In the genomic region with DNA sequence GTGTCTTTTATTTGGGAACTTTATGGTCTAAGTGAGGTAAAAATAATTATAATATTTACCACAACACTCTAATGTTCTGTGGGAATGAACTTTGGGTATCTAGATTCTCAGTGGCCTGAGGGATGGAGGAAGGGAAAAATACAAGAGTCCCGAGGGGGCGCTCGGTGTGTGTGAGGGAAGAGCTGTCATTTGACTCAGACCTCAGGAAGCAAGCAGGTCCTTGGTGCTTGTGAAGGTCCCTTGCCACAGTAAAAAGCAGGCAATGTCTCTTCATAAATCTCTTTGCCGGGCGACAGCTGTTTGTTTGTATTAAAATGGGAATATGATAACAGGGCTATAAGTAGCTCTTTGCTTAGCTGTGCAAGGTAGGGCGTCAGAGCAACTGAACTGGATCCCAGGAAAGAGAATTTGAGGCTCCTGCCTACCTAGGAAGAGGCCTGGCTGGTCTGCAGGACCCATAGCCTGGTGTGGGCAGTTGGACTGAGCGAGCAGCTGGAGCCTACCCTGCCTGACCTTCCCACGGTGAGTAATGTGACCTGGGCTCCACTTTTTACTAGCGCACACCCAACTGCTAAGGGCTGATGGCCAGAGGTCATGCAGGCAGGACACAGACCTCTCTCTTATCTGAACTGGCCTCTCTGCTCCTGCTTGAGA, we compare ENCODE assay signal across 14 mouse cellular contexts. TPM values are rescaled to one million over a fixed set of nuclear protein-coding genes. Genes with fewer than 3 reads are reported as not detected.
DNase-seq lines count a peak whose midpoint lies in the region; ATAC-seq and TF ChIP-seq lines count a peak whose summit lies in the region.
"Had no signal": no experiment of that assay in that cellular context is flagged by ENCODE, and none has a peak within 500 bp of the region (broad histone marks: within the 10 kb centered on the region; RNA-seq: fewer than 3 reads in every experiment).

No protein-coding gene starts in this region.

- no peaks in the 10 kb centered on the region for H3K4me1 ChIP-seq in liver, embryonic 16.5 days (ENCODE audit: control insufficient read depth, low read depth, low read length)
- H3K4me1 ChIP-seq: embryonic facial prominence, embryonic 13.5 days had no signal

- H3K9me3 ChIP-seq in liver, embryonic 16.5 days (replicated peaks; ENCODE audit: control insufficient read depth, low read length), result no peaks in the 10 kb centered on the region
- H3K9me3 ChIP-seq: embryonic facial prominence, embryonic 13.5 days; forebrain, embryonic 15.5 days; midbrain, embryonic 12.5 days had no signal

- H3K27ac ChIP-seq in gastrocnemius, adult 2 months, result peak overlapping the region; percentile 92
- H3K27ac ChIP-seq in liver, embryonic 16.5 days (ENCODE audit: low read length), result no peak overlapping the region; the same call in 1 of the 2 replicates
- no peak overlapping the region for H3K27ac ChIP-seq in left cerebral cortex, adult 2 months
- H3K27ac ChIP-seq: embryonic facial prominence, embryonic 13.5 days; forebrain, embryonic 15.5 days; midbrain, embryonic 12.5 days had no signal

- ATAC-seq in liver, embryonic 16.5 days (ENCODE audit: low read depth), result peak; percentile 84
- ATAC-seq: forebrain, embryonic 15.5 days had no signal

- H3K9ac ChIP-seq in liver, embryonic 16.5 days (ENCODE audit: low read depth, low read length), result no peak overlapping the region
- H3K9ac ChIP-seq: embryonic facial prominence, embryonic 13.5 days; forebrain, embryonic 15.5 days; lung, embryonic 14.5 days; midbrain, embryonic 12.5 days had no signal

- H3K36me3 ChIP-seq in liver, embryonic 16.5 days (ENCODE audit: control insufficient read depth, insufficient read depth), result no peaks in the 10 kb centered on the region
- H3K36me3 ChIP-seq: embryonic facial prominence, embryonic 13.5 days; forebrain, embryonic 15.5 days; midbrain, embryonic 12.5 days had no signal

- no peak for TF ChIP-seq CTCF in gastrocnemius, adult 2 months (IDR thresholded peaks at IDR 0.05)
- no peak for TF ChIP-seq CTCF in left cerebral cortex, adult 2 months (IDR thresholded peaks at IDR 0.05)

- H3K27me3 ChIP-seq in liver, embryonic 16.5 days (ENCODE audit: control insufficient read depth, insufficient read depth, low read depth, low read length), result no peaks in the 10 kb centered on the region
- H3K27me3 ChIP-seq: embryonic facial prominence, embryonic 13.5 days; forebrain, embryonic 15.5 days; midbrain, embryonic 12.5 days had no signal

- peak overlapping the region; percentile 36 for H3K4me3 ChIP-seq in gastrocnemius, adult 2 months
- no peak overlapping the region for H3K4me3 ChIP-seq in liver, embryonic 16.5 days (ENCODE audit: low read depth, low read length)
- no peak overlapping the region for H3K4me3 ChIP-seq in left cerebral cortex, adult 2 months
- H3K4me3 ChIP-seq: embryonic facial prominence, embryonic 13.5 days; forebrain, embryonic 15.5 days; midbrain, embryonic 12.5 days had no signal

- peak; percentile 81 for DNase-seq in gastrocnemius, adult 2 months
- no peak for DNase-seq in gastrocnemius, postnatal 10 days
- DNase-seq in adrenal gland, postnatal 36 days, result peak; percentile 59 to 69
- peak; percentile 25 for DNase-seq in heart, postnatal 4 days
- DNase-seq in cerebellum, postnatal 4 days (ENCODE audit: low spot score in 2 of 2), result no peak
- DNase-seq in left cerebral cortex, adult 2 months (ENCODE audit: extremely low spot score in 1 of 2, low spot score in 2 of 2), result no peak
- DNase-seq in cerebellum, postnatal 10 days, result no peak
- DNase-seq: cerebellum, adult 9-11 months; lung, embryonic 14.5 days; thymus, postnatal 25 days had no signal

- intact Hi-C loops in gastrocnemius, adult 2 months (cut with DNase I), result loop anchor here (2.0 kb wide), 1 partner anchor 16 kb away; no protein-coding TSS in a partner anchor
- intact Hi-C loops in left cerebral cortex, adult 2 months (cut with DNase I), result no loop called here

- 57% methylated on average over 9 of the region's 9 CpGs for WGBS in liver, embryonic 16.5 days (ENCODE audit: insufficient replicate concordance)

- H3K4me2 ChIP-seq in liver, embryonic 16.5 days (ENCODE audit: low read depth, low read length), result no peak overlapping the region
- H3K4me2 ChIP-seq: embryonic facial prominence, embryonic 13.5 days; forebrain, embryonic 15.5 days; lung, embryonic 14.5 days; midbrain, embryonic 12.5 days had no signal

RNA-seq across cellular contexts. Expression of gene Nsmce4a, which starts 4.0 kb away (rescaled TPM):
- total RNA-seq in gastrocnemius, adult 2 months (2021), result 10 to 100 TPM; 28.6 to 33.8 TPM
- 10 to 100 TPM; 36.7 to 39.1 TPM for total RNA-seq in gastrocnemius, postnatal 10 days (2021)
- total RNA-seq in adrenal gland, postnatal 36 days (2021), result 10 to 100 TPM; 52.0 to 92.5 TPM
- 10 to 100 TPM; 70.1 to 76.5 TPM for total RNA-seq in heart, postnatal 4 days (2021)
- polyA plus RNA-seq in liver, embryonic 16.5 days (2015; fragmentation: Nextera tagmentation; extraction: Ambion mirVana), result 71.7 and 77.4 TPM in 2 replicates
- total RNA-seq in left cerebral cortex, adult 2 months (2021), result 10 to 100 TPM; 33.6 to 40.3 TPM

RNA-seq across cellular contexts. Expression of gene Tacc2, which starts 8.3 kb away (rescaled TPM):
- total RNA-seq in gastrocnemius, adult 2 months (2021), result 100 to 1,000 TPM; 515 to 576 TPM
- 100 to 1,000 TPM; 187 to 199 TPM for total RNA-seq in gastrocnemius, postnatal 10 days (2021)
- 10 to 100 TPM; 26.6 to 35.5 TPM for total RNA-seq in adrenal gland, postnatal 36 days (2021)
- 100 to 1,000 TPM; 140 to 147 TPM for total RNA-seq in heart, postnatal 4 days (2021)
- polyA plus RNA-seq in liver, embryonic 16.5 days (2015; fragmentation: Nextera tagmentation; extraction: Ambion mirVana), result 2.2 and 3.3 TPM in 2 replicates
- total RNA-seq in left cerebral cortex, adult 2 months (2021), result 10 to 100 TPM; 65.9 to 67.6 TPM

RNA-seq across cellular contexts. Expression of gene Ate1, which starts 48.7 kb away (rescaled TPM):
- total RNA-seq in gastrocnemius, adult 2 months (2021), result 10 to 100 TPM; 36.0 to 36.6 TPM
- 10 to 100 TPM; 27.2 to 31.6 TPM for total RNA-seq in gastrocnemius, postnatal 10 days (2021)
- total RNA-seq in adrenal gland, postnatal 36 days (2021), result 10 to 100 TPM; 43.5 to 45.0 TPM
- 10 to 100 TPM; 41.5 to 42.2 TPM for total RNA-seq in heart, postnatal 4 days (2021)
- 19.2 and 19.4 TPM in 2 replicates for polyA plus RNA-seq in liver, embryonic 16.5 days (2015; fragmentation: Nextera tagmentation; extraction: Ambion mirVana)
- total RNA-seq in left cerebral cortex, adult 2 months (2021), result 10 to 100 TPM; 63.8 to 64.7 TPM

Comparison
In these comparisons a context has a peak if more than half of its experiments do, and no peak if none do; other contexts are left out.
1. DNase-seq: peak in gastrocnemius, adult 2 months (single experiment), adrenal gland, postnatal 36 days (2 of 2) and heart, postnatal 4 days (single experiment); none in gastrocnemius, postnatal 10 days (single experiment), cerebellum, postnatal 4 days (0 of 2), left cerebral cortex, adult 2 months (0 of 2) and cerebellum, postnatal 10 days (0 of 2).